Comparison of ENCODE assay signal across 27 mouse cellular contexts in the genomic region with DNA sequence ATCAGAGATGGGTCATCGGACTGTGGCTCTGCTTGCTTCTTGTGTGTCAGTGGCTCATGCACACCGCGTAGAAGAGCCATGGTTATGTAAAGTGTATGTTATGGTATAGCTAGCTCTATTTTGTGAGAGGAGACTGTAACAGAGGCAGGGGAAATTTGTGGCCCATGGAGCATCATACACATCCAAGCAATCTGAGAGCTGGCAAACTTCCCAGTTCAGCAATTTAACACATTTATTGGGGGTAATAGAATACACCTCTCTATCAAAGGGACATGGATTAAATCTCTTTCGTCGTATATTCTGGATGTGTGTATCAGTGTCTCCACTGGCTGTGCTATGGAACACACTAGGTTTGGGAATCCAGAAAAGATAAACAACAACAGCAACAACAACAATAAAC.
DNase-seq lines count a peak whose midpoint lies in the region; ATAC-seq and TF ChIP-seq lines count a peak whose summit lies in the region.
"Had no signal": no experiment of that assay in that cellular context is flagged by ENCODE, and none has a peak within 500 bp of the region (broad histone marks: within the 10 kb centered on the region; RNA-seq: fewer than 3 reads in every experiment).

No protein-coding gene starts in this region.

- H3K4me1 ChIP-seq in forebrain, embryonic 15.5 days = peaks cover 18% of the 10 kb centered on the region
- no peaks in the 10 kb centered on the region for H3K4me1 ChIP-seq in forebrain, embryonic 11.5 days (replicated peaks; ENCODE audit: control insufficient read depth, insufficient read depth, low read length)
- no peaks in the 10 kb centered on the region for H3K4me1 ChIP-seq in lung, embryonic 14.5 days (ENCODE audit: insufficient read depth)
- H3K4me1 ChIP-seq: embryonic facial prominence, embryonic 10.5 days had no signal

- H3K4me3 ChIP-seq in forebrain, embryonic 15.5 days = no peak overlapping the region
- no peak overlapping the region for H3K4me3 ChIP-seq in forebrain, embryonic 11.5 days (ENCODE audit: low read depth, low read length)
- no peak overlapping the region for H3K4me3 ChIP-seq in lung, embryonic 14.5 days (ENCODE audit: low read depth, low read length)
- H3K4me3 ChIP-seq: embryonic facial prominence, embryonic 10.5 days; embryonic facial prominence, embryonic 13.5 days; erythroblast, embryonic 14.5 days; gastrocnemius, adult 2 months; heart, embryonic 10.5 days; heart, embryonic 13.5 days had no signal

- no peaks in the 10 kb centered on the region for H3K27me3 ChIP-seq in forebrain, embryonic 15.5 days
- no peaks in the 10 kb centered on the region for H3K27me3 ChIP-seq in forebrain, embryonic 11.5 days (ENCODE audit: control insufficient read depth, insufficient read depth, low read length)
- H3K27me3 ChIP-seq in lung, embryonic 14.5 days (ENCODE audit: insufficient read depth, low read length) = no peaks in the 10 kb centered on the region
- H3K27me3 ChIP-seq: embryonic facial prominence, embryonic 13.5 days; heart, embryonic 13.5 days had no signal

- H3K9me3 ChIP-seq in forebrain, embryonic 15.5 days = no peaks in the 10 kb centered on the region
- H3K9me3 ChIP-seq in forebrain, embryonic 11.5 days (ENCODE audit: control insufficient read depth, low read length) = no peaks in the 10 kb centered on the region
- no peaks in the 10 kb centered on the region for H3K9me3 ChIP-seq in lung, embryonic 14.5 days (ENCODE audit: low read depth, low read length)
- H3K9me3 ChIP-seq: embryonic facial prominence, embryonic 10.5 days; embryonic facial prominence, embryonic 13.5 days; heart, embryonic 10.5 days; heart, embryonic 13.5 days had no signal

- H3K36me3 ChIP-seq in forebrain, embryonic 15.5 days = no peaks in the 10 kb centered on the region
- no peaks in the 10 kb centered on the region for H3K36me3 ChIP-seq in forebrain, embryonic 11.5 days (ENCODE audit: control insufficient read depth, insufficient read depth, low read length)
- H3K36me3 ChIP-seq in lung, embryonic 14.5 days (ENCODE audit: insufficient read depth) = no peaks in the 10 kb centered on the region
- H3K36me3 ChIP-seq: embryonic facial prominence, embryonic 10.5 days; embryonic facial prominence, embryonic 13.5 days; heart, embryonic 10.5 days; heart, embryonic 13.5 days had no signal

- TF ChIP-seq CTCF in lung, embryonic 14.5 days (IDR thresholded peaks at IDR 0.05; ENCODE audit: low read depth) = no peak
- TF ChIP-seq CTCF in brain, embryonic 14.5 days (IDR thresholded peaks at IDR 0.05; ENCODE audit: borderline replicate concordance, extremely low read depth, insufficient read depth, insufficient read length) = no peak

- DNase-seq in forebrain, embryonic 11.5 days (ENCODE audit: low spot score) = no peak
- peak; percentile 34 for DNase-seq in lung, embryonic 14.5 days
- DNase-seq in lung, postnatal 36 days = no peak
- DNase-seq in brain, embryonic 14.5 days (ENCODE audit: low read depth) = peak; percentile 67
- no peak for DNase-seq in thymus, postnatal 14 days
- DNase-seq: adrenal gland, adult 2 months; adrenal gland, postnatal 14 days; cerebellum, adult 11-12 months; cerebellum, adult 8-10 months; cerebellum, postnatal 36 days; embryo, embryonic 11 days; gastrocnemius, adult 2 months; gastrocnemius, postnatal 14 days; heart, adult 18-20 months; heart, postnatal 14 days; heart, postnatal 4 days had no signal

- no peak for TF ChIP-seq POLR2A in brain, embryonic 14.5 days (IDR thresholded peaks at IDR 0.05; ENCODE audit: borderline replicate concordance, extremely low read depth, insufficient read depth, insufficient read length, poor library complexity, severe bottlenecking)

- 0 out of 2 replicates have a peak, but pooled peaks have one; percentile 36 for ATAC-seq in forebrain, embryonic 15.5 days (replicated peaks)
- ATAC-seq in forebrain, embryonic 11.5 days (replicated peaks; ENCODE audit: low FRiP score) = no peak
- no peak for ATAC-seq in lung, embryonic 14.5 days (ENCODE audit: insufficient read depth)
- ATAC-seq: CD4-positive, CD25-positive, alpha-beta regulatory T cell, adult 4 months; hindbrain, postnatal 0 days; inflammation-experienced regulatory T-cells, adult 6 months; intestine, embryonic 16.5 days had no signal

- H3K4me2 ChIP-seq in forebrain, embryonic 15.5 days (replicated peaks) = no peak overlapping the region
- no peak overlapping the region for H3K4me2 ChIP-seq in forebrain, embryonic 11.5 days (ENCODE audit: low read depth, low read length, severe bottlenecking)
- no peak overlapping the region for H3K4me2 ChIP-seq in lung, embryonic 14.5 days
- H3K4me2 ChIP-seq: embryonic facial prominence, embryonic 13.5 days; heart, embryonic 13.5 days; hindbrain, embryonic 14.5 days had no signal

- WGBS in forebrain, embryonic 15.5 days = 72% methylated on average over 5 of the region's 5 CpGs
- WGBS in forebrain, embryonic 11.5 days = 91% methylated on average over 5 of the region's 5 CpGs
- WGBS in lung, embryonic 14.5 days = 67% methylated on average over 5 of the region's 5 CpGs

- no peak overlapping the region for H3K9ac ChIP-seq in forebrain, embryonic 15.5 days (replicated peaks)
- no peak overlapping the region for H3K9ac ChIP-seq in forebrain, embryonic 11.5 days (ENCODE audit: low read length)
- no peak overlapping the region for H3K9ac ChIP-seq in lung, embryonic 14.5 days
- H3K9ac ChIP-seq: embryonic facial prominence, embryonic 13.5 days; heart, embryonic 13.5 days; hindbrain, embryonic 14.5 days had no signal

- no peak overlapping the region for H3K27ac ChIP-seq in forebrain, embryonic 15.5 days (replicated peaks)
- no peak overlapping the region for H3K27ac ChIP-seq in forebrain, embryonic 11.5 days (ENCODE audit: low read depth, low read length)
- H3K27ac ChIP-seq in lung, embryonic 14.5 days (ENCODE audit: low read depth) = no peak overlapping the region
- H3K27ac ChIP-seq: embryonic facial prominence, embryonic 10.5 days; embryonic facial prominence, embryonic 13.5 days; gastrocnemius, adult 2 months; heart, embryonic 10.5 days; heart, embryonic 13.5 days; hindbrain, embryonic 14.5 days; hindbrain, postnatal 0 days had no signal

Comparison
In these comparisons a context has a peak if more than half of its experiments do, and no peak if none do; other contexts are left out.
1. DNase-seq: peak in lung, embryonic 14.5 days (single experiment) and brain, embryonic 14.5 days (single experiment); none in forebrain, embryonic 11.5 days (single experiment), lung, postnatal 36 days (single experiment) and thymus, postnatal 14 days (single experiment).